Mouse (Mus musculus): ENCODE data around the gene Tnks2. TPM values are rescaled to one million over a fixed set of nuclear protein-coding genes. Genes with fewer than 3 reads are reported as not detected.
A peak's percentile ranks its signal among the peaks of the same experiment; 100 is the strongest.

The Tnks2 gene
- polyA plus RNA-seq, 2 experiments = 19.0 to 19.4 TPM

DNA sequence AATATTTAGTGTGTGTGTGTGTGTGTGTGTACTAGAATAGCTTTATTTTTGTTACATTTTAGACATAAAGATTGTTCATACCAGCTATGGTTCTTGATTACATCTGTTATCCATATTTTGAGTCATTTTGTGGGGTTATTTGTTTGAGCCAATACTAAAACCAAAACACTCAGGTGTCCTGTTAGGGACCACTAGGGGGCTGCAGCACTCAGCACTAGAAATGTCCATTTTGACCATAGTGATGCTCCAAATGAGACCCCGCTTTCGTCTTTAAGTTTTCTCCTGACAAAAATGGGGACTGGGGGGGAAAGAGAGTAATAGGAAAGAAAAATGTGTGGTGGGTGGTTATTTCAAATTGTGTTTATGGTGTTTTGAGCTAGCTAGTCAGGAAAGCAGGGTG is 52.3 kb downstream of the Tnks2 start:
- Histone ChIP-seq H3K9ac (replicated peaks) (no peak overlapping the region), H3K4me2 (ENCODE audit: low read depth) (no peak overlapping the region), H3K27me3 (ENCODE audit: control insufficient read depth, insufficient read depth, low read length) (no peaks in the 10 kb centered on the region), H3K27ac (no peak overlapping the region), H3K4me3 (ENCODE audit: insufficient read depth in 1 of 2, low read depth in 2 of 2, low read length in 2 of 2) (no peak overlapping the region), H3K36me3 (replicated peaks; ENCODE audit: control insufficient read depth, insufficient read depth, low read depth) (peaks cover 79% of the 10 kb centered on the region), H3K4me1 (replicated peaks; ENCODE audit: control insufficient read depth in 2 of 2, insufficient read depth in 2 of 2, low read length in 1 of 2) (no peaks in the 10 kb centered on the region), H3K9me3 (ENCODE audit: control insufficient read depth, low read length) (no peaks in the 10 kb centered on the region)
- TF ChIP-seq CTCF (IDR thresholded peaks at IDR 0.05; ENCODE audit: low read depth) (peak; percentile 25; the same call in 1 of the 2 replicates), EP300 (IDR thresholded peaks at IDR 0.05; ENCODE audit: low read depth) (no peak)
- WGBS (ENCODE audit: insufficient replicate concordance) = 89% methylated on average over 2 of the region's 2 CpGs
- ATAC-seq (ENCODE audit: insufficient read depth) (no peak), DNase-seq (ENCODE audit: low read depth in 3 of 3, low spot score in 3 of 3) (no peak)

- Histone ChIP-seq H3K36me3 (replicated peaks; ENCODE audit: control insufficient read depth, insufficient read depth, low read depth) (peaks cover 69% of the 10 kb centered on the region), H3K4me3 (ENCODE audit: insufficient read depth in 1 of 2, low read depth in 2 of 2, low read length in 2 of 2) (no peak overlapping the region), H3K4me2 (ENCODE audit: low read depth) (no peak overlapping the region), H3K4me1 (replicated peaks; ENCODE audit: control insufficient read depth in 2 of 2, insufficient read depth in 2 of 2, low read length in 1 of 2) (no peaks in the 10 kb centered on the region), H3K9me3 (ENCODE audit: control insufficient read depth, low read length) (no peaks in the 10 kb centered on the region), H3K9ac (replicated peaks) (no peak overlapping the region), H3K27ac (no peak overlapping the region), H3K27me3 (ENCODE audit: control insufficient read depth, insufficient read depth, low read length) (no peaks in the 10 kb centered on the region)
- 75% methylated on average over 3 of the region's 3 CpGs for WGBS (ENCODE audit: insufficient replicate concordance)
- DNase-seq (ENCODE audit: low read depth in 3 of 3, low spot score in 3 of 3) (no peak), ATAC-seq (ENCODE audit: insufficient read depth) (no peak)
- TF ChIP-seq EP300 (IDR thresholded peaks at IDR 0.05; ENCODE audit: low read depth) (no peak), CTCF (IDR thresholded peaks at IDR 0.05; ENCODE audit: low read depth) (no peak)
These were observed 53.7 kb downstream of the Tnks2 start for GRCm38 (mm10) chr19:36887706-36888105.

DNA sequence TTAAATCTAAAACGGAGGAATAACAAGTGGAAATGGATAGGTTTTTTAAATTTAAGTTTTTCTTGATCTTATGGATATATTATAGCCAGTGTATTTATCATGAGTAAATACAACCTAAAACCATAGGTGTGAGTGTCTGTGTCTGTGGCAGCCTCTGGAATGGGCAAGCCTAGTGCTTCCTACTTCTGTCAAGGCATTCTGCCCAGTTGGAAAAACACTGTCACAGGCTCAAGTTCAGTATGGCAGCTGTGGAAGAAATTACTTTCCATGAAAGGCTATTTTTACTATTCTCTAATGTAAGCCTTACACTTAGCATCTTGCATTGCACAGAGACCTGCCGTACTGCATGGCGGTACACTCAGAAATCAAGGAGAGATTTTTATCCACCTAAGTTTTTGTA is 57.7 kb downstream of the Tnks2 start:
- Histone ChIP-seq H3K9ac (replicated peaks) (no peak overlapping the region), H3K4me2 (ENCODE audit: low read depth) (no peak overlapping the region), H3K27ac (no peak overlapping the region), H3K9me3 (ENCODE audit: control insufficient read depth, low read length) (no peaks in the 10 kb centered on the region), H3K4me1 (replicated peaks; ENCODE audit: control insufficient read depth in 2 of 2, insufficient read depth in 2 of 2, low read length in 1 of 2) (no peaks in the 10 kb centered on the region), H3K27me3 (ENCODE audit: control insufficient read depth, insufficient read depth, low read length) (no peaks in the 10 kb centered on the region), H3K4me3 (ENCODE audit: insufficient read depth in 1 of 2, low read depth in 2 of 2, low read length in 2 of 2) (no peak overlapping the region), H3K36me3 (replicated peaks; ENCODE audit: control insufficient read depth, insufficient read depth, low read depth) (peaks cover 44% of the 10 kb centered on the region)
- no peak for TF ChIP-seq EP300 (IDR thresholded peaks at IDR 0.05; ENCODE audit: low read depth)
- TF ChIP-seq CTCF (IDR thresholded peaks at IDR 0.05; ENCODE audit: low read depth) = no peak
- DNase-seq (ENCODE audit: low read depth in 3 of 3, low spot score in 3 of 3) = no peak
- 87% methylated on average over 3 of the region's 3 CpGs for WGBS (ENCODE audit: insufficient replicate concordance)
- ATAC-seq (ENCODE audit: insufficient read depth) = no peak

- TF ChIP-seq CTCF (IDR thresholded peaks at IDR 0.05; ENCODE audit: low read depth) (no peak), EP300 (IDR thresholded peaks at IDR 0.05; ENCODE audit: low read depth) (no peak)
- H3K4me2 ChIP-seq (ENCODE audit: low read depth) = no peak overlapping the region
- WGBS (ENCODE audit: insufficient replicate concordance) = 45% methylated on average over 10 of the region's 10 CpGs
- peaks cover 6% of the 10 kb centered on the region for H3K36me3 ChIP-seq (replicated peaks; ENCODE audit: control insufficient read depth, insufficient read depth, low read depth)
- no peak overlapping the region for H3K4me3 ChIP-seq (ENCODE audit: insufficient read depth in 1 of 2, low read depth in 2 of 2, low read length in 2 of 2)
- no peak for ATAC-seq (ENCODE audit: insufficient read depth)
- H3K9me3 ChIP-seq (ENCODE audit: control insufficient read depth, low read length) = no peaks in the 10 kb centered on the region
- H3K27ac ChIP-seq = no peak overlapping the region
- no peaks in the 10 kb centered on the region for H3K4me1 ChIP-seq (replicated peaks; ENCODE audit: control insufficient read depth in 2 of 2, insufficient read depth in 2 of 2, low read length in 1 of 2)
- DNase-seq (ENCODE audit: low read depth in 3 of 3, low spot score in 3 of 3) = no peak
- no peak overlapping the region for H3K9ac ChIP-seq (replicated peaks)
- H3K27me3 ChIP-seq (ENCODE audit: control insufficient read depth, insufficient read depth, low read length) = no peaks in the 10 kb centered on the region
These were observed 62.9 kb downstream of the Tnks2 start for GRCm38 (mm10) chr19:36896791-36897569.

GRCm38 (mm10) chr19:36897778-36898177 is 63.7 kb downstream of the Tnks2 start:
- Histone ChIP-seq H3K9me3 (ENCODE audit: control insufficient read depth, low read length) (no peaks in the 10 kb centered on the region), H3K4me3 (ENCODE audit: insufficient read depth in 1 of 2, low read depth in 2 of 2, low read length in 2 of 2) (no peak overlapping the region), H3K27me3 (ENCODE audit: control insufficient read depth, insufficient read depth, low read length) (no peaks in the 10 kb centered on the region), H3K9ac (replicated peaks) (no peak overlapping the region), H3K4me1 (replicated peaks; ENCODE audit: control insufficient read depth in 2 of 2, insufficient read depth in 2 of 2, low read length in 1 of 2) (no peaks in the 10 kb centered on the region), H3K27ac (no peak overlapping the region), H3K36me3 (replicated peaks; ENCODE audit: control insufficient read depth, insufficient read depth, low read depth) (peaks cover 6% of the 10 kb centered on the region), H3K4me2 (ENCODE audit: low read depth) (no peak overlapping the region)
- ATAC-seq (ENCODE audit: insufficient read depth) = no peak
- TF ChIP-seq EP300 (IDR thresholded peaks at IDR 0.05; ENCODE audit: low read depth) (no peak), CTCF (IDR thresholded peaks at IDR 0.05; ENCODE audit: low read depth) (peak; percentile 77)
- WGBS (ENCODE audit: insufficient replicate concordance) = 47% methylated on average over 9 of the region's 9 CpGs
- DNase-seq (ENCODE audit: low read depth in 3 of 3, low spot score in 3 of 3) = no peak

All from liver, embryonic 14.5 days (tissue).